Mouse (Mus musculus) brain, embryonic 14.5 days (tissue): ENCODE data around the gene Abcc2. TPM values are rescaled to one million over a fixed set of nuclear protein-coding genes. Genes with fewer than 3 reads are reported as not detected.
A peak's percentile ranks its signal among the peaks of the same experiment; 100 is the strongest.

Experiments used
- DNase-seq: peaks from one replicate; pipeline ENCODE4 v3.0.0-alpha.2; 2011; ENCODE audit warnings: low read depth
- CTCF ChIP-seq: fragments of 200-500 bp; IDR thresholded peaks from 2 replicates; pipeline ENCODE4 v1.5.1; 2012; ENCODE audit warnings: inconsistent platforms, mild to moderate bottlenecking, moderate library complexity, borderline replicate concordance; ENCODE audit not compliant: insufficient read depth, insufficient read length; ENCODE audit errors: extremely low read depth
- POLR2A ChIP-seq: fragments of 200-500 bp; IDR thresholded peaks from 2 replicates; pipeline ENCODE4 v1.6.1; 2012; ENCODE audit warnings: mild to moderate bottlenecking, inconsistent platforms, borderline replicate concordance; ENCODE audit not compliant: poor library complexity, insufficient read depth, insufficient read length, severe bottlenecking; ENCODE audit errors: extremely low read depth
- polyA plus RNA-seq: library from polyadenylated mRNA; depleted of rRNA; stranded (reverse); fragments of >200 nt; gene quantifications from 2 replicates; pipeline ENCODE4 v1.2.3, GENCODE M21; 2012

Abcc2 gene
- polyA plus RNA-seq, 1 experiment = 0.15 TPM

DNA sequence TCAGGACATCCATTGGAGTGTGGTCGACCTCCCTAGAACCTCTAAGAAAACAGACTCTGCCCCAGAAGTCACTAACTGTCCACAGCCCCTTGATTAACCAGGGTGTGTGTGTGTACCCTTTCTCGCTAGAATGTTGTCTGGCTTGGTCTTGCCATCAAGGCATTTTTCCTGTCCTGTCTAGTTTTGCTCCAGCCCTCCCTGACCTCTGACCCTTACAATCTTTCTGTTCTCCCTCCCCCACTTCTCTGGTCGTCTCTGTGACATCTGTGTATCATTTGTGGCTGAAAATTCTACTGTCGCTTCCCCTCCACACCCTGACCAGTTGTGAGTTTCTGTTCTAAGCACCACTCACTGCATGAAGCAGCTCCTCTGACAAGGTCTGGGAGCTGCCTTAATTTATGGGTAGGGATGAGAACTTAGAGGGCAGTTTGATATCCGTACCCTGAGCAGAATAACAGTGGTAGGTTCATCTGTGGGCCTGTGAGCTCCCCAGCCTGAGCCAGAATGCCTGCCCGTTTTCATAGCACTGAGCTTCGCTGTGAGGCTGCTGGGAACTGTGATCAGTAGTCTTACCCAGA lies 63.4 kb downstream of the Abcc2 start:
- TF ChIP-seq POLR2A = no peak
- TF ChIP-seq CTCF = no peak
- DNase-seq = no peak

GRCm38 (mm10) chr19:43847056-43847455 lies 65.1 kb downstream of the Abcc2 start:
- TF ChIP-seq POLR2A (no peak), CTCF (no peak)
- no peak for DNase-seq

DNA sequence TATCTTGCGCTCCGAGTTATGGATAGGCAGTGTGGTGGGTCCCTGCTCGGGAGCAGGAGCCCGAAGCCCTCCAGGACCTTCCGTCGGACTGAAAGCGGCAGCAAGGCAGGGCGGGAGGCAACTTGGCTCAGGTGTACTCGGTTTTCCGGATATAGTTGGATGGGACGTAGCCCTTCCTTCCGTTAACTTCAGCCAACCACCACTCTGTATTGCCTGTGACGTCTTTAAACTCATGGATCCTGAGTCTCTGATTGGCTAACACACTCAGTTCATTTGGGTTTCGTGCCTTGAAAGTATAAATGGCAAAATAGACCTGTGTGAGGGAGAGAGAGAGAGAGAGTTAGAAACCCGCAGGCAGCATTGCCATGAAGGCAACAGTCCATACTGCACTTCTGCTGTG lies 66.0 kb downstream of the Abcc2 start:
- no peak for DNase-seq
- no peak for TF ChIP-seq POLR2A
- TF ChIP-seq CTCF = no peak

- no peak for TF ChIP-seq POLR2A
- no peak for TF ChIP-seq CTCF
- no peak for DNase-seq
Measured at GRCm38 (mm10) chr19:43850026-43850425, 68.0 kb downstream of the Abcc2 start.

DNA sequence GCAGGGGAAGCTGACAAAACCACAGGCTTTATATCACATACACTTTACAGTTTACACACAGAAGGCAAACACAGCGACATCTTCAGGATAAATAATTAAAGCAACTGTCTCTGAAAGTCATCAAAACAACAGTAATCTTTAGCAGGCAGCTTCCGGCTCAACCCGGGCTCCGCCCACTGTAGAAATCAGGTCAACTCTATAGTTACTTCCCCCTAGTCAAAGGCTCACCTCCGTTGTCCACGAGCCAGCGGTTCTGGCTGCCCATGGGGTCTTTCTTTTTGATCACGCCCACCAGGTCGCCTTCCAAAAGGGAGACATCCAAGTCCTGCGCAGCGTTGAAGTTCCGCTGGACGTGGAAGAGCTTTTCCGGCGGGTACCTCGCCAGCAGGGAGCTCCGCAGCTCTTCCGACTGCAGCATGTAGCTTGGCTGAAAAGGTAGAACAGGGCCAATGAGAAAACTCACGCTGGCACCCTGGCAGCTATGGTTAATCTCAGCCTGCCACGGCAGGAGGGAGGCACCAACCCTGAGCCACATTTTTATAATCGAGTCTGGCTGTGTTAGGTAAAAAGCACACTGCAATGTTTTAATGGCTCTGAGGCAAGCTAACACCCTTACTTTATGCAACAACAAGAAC lies 70.1 kb downstream of the Abcc2 start:
- DNase-seq = no peak
- TF ChIP-seq CTCF (no peak), POLR2A (no peak)

DNA sequence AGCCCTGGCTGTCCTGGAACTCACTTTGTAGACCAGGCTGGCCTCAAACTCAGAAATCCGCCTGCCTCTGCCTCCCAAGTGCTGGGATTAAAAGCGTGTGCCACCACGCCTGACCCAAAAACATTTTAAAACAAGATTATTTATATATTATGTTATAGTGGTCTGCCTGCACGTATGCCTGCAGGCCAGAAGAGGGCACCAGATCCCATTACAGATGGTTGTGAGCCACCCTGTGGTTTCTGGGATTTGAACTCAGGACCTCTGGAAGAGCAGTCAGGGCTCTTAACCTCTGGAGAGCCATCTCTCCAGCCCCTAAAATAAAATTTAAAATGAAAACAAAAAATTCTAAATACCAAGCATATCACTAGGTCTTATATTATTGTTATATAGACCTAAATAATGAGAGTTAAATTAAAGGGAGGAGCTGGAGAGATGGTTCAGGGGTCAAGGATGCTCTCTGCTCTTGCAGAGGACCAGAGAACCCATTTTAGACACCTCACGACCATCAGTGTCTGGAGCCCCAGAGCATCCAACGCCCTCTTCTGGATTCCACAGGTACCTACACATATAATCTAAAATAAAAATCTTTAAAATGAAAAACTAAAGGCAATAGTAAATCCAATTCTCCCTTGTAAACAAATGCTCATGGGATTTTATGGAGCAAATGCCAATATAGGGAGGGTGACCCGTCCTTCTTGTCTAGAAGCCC lies 71.0 kb downstream of the Abcc2 start:
- no peak for DNase-seq
- no peak for TF ChIP-seq POLR2A
- peak; percentile 34; the same call in 1 of the 2 replicates for TF ChIP-seq CTCF

GRCm38 (mm10) chr19:43857347-43857746 lies 75.4 kb downstream of the Abcc2 start:
- peak; percentile 12 for DNase-seq
- TF ChIP-seq POLR2A = no peak

DNA sequence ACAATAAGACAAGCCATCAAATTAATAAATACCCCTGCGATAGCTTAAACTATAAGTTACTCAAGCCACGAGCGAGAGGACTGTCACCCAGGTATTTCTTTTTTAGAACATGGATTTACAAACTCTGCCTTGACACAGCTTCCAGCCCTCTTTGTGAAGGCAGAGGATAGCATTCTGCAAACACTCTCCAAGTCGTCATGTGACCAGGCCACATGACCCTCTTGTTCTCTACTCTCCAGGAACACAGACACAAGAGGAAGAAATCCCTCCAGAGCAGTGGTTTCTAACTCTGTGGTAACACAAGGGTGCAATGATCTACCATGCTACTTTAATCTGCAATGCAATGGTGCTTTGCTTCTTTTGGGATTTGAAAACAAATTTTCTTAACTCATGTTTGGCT lies 88.4 kb downstream of the Abcc2 start:
- DNase-seq = no peak
- TF ChIP-seq POLR2A = no peak
- no peak for TF ChIP-seq CTCF

DNA sequence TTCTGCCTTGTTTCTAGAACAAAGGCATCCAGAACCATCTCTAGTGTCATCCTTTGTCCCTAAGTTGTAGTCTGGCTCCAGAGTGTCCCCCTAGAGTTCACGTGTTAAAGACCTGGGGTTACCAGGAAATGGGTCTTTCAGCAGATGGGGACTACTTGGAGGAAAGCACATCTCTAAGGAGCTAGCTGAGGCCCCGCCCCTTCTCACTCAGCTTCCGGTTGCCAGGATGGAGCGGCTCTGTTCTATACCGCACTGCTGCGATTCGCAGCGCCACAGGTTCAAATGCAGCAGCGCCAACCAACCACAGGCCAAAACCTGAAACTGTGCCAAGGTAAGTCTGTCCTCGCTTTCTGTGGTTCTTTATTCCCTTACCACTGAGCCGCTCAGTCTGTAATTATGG lies 92.4 kb downstream of the Abcc2 start:
- TF ChIP-seq CTCF (no peak), POLR2A (no peak)
- no peak for DNase-seq

- peak; percentile 89 for DNase-seq
- TF ChIP-seq CTCF (no peak), POLR2A (no peak)
Measured at GRCm38 (mm10) chr19:43875996-43876395, 94.0 kb downstream of the Abcc2 start.

- TF ChIP-seq POLR2A = no peak
- no peak for TF ChIP-seq CTCF
- peak; percentile 43 for DNase-seq
Measured at GRCm38 (mm10) chr19:43877364-43877763, 95.4 kb downstream of the Abcc2 start.
